Mouse (Mus musculus) myocyte (in vitro differentiated cells): Measurements from ENCODE around the gene Slc25a42.

Source experiments
- E2F4 ChIP-seq: IDR thresholded peaks from one replicate; pipeline ENCODE4 v1.6.1; 2011; ENCODE audit warnings: mild to moderate bottlenecking, control low read depth, moderate library complexity; ENCODE audit not compliant: insufficient read depth
- MAX ChIP-seq: IDR thresholded peaks from one replicate; pipeline ENCODE4 v1.6.1; 2011; ENCODE audit warnings: low read depth, mild to moderate bottlenecking, control low read depth
- MYOD1 ChIP-seq, 3 experiments: IDR thresholded peaks; one replicate each; pipeline ENCODE4 v1.6.1; 2011; ENCODE audit warnings: control low read depth in 2 of 3, low read depth in 2 of 3, mild to moderate bottlenecking in 2 of 3, moderate library complexity in 1 of 3; ENCODE audit not compliant: insufficient read length in 2 of 3, control insufficient read depth in 1 of 3
- POLR2A ChIP-seq: IDR thresholded peaks from one replicate; pipeline ENCODE4 v1.6.1; 2011; ENCODE audit warnings: low read depth, mild to moderate bottlenecking, control low read depth, moderate library complexity; ENCODE audit not compliant: insufficient read length
- POLR2AphosphoS2 ChIP-seq: IDR thresholded peaks from one replicate; pipeline ENCODE4 v1.6.1; 2011; ENCODE audit warnings: low read depth, control low read depth; ENCODE audit not compliant: insufficient read length
- TCF12 ChIP-seq: IDR thresholded peaks from one replicate; pipeline ENCODE4 v1.6.1; 2011; ENCODE audit warnings: mild to moderate bottlenecking, control low read depth; ENCODE audit not compliant: poor library complexity, insufficient read depth, severe bottlenecking
- USF1 ChIP-seq: IDR thresholded peaks from one replicate; pipeline ENCODE4 v1.6.1; 2011; ENCODE audit warnings: low read depth, mild to moderate bottlenecking, control low read depth, moderate library complexity

- TF ChIP-seq TCF12 = no peak
- TF ChIP-seq POLR2A = no peak
- no peak for TF ChIP-seq MYOD1 (IDR thresholded peaks at IDR 0.05; ENCODE audit: control insufficient read depth in 1 of 3, insufficient read length in 2 of 3, low read depth in 2 of 3)
- TF ChIP-seq E2F4 = no peak
- no peak for TF ChIP-seq USF1
- no peak for TF ChIP-seq MAX
- TF ChIP-seq POLR2AphosphoS2 = no peak
Measured at GRCm38 (mm10) chr8:70157240-70157800, 54.8 kb downstream of the Slc25a42 start.
